Mouse (Mus musculus): Measurements from ENCODE around the gene Tnf. TPM values are rescaled to one million over a fixed set of nuclear protein-coding genes. Genes with fewer than 3 reads are reported as not detected.

The Tnf gene
- total and polyA plus RNA-seq, 3 experiments, result 18.8 to 25.2 (median 20.8) TPM

DNA sequence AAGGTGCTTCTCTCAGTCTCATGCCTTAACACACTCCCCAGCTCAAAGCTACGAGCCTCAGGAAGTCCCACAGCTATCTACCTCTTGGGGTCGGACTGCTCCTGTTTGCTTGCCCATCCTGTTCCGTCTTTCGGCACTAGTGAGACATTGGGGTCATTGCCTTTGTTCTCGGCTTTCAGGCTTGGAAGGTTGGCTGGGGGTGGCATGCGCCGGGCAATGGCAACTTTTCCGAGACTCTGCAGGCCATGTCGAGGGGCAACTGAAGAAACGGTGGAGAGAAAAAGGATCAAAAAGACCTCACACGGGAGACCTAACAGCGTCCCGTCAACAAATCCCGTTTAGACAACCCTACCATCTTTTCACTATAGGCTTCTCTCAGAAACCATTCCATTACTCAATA is 39.7 kb downstream of the Tnf start:
- H3K27ac ChIP-seq (ENCODE audit: insufficient read depth, low read depth), result no peak overlapping the region

GRCm38 (mm10) chr17:35161421-35161820 is 40.4 kb downstream of the Tnf start:
- no peak for TF ChIP-seq RAD21 (IDR thresholded peaks at IDR 0.05; ENCODE audit: low read depth, low read length)
- TF ChIP-seq POLR2AphosphoS2 (IDR thresholded peaks at IDR 0.05; ENCODE audit: low read depth, low read length), result no peak
- TF ChIP-seq ZMIZ1 (IDR thresholded peaks at IDR 0.05; ENCODE audit: low read depth, low read length), result no peak
- no peak for TF ChIP-seq ZKSCAN1 (IDR thresholded peaks at IDR 0.05; ENCODE audit: borderline replicate concordance, low read depth, low read length)
- no peak for TF ChIP-seq SMC3 (IDR thresholded peaks at IDR 0.05; ENCODE audit: low read depth, low read length)
- no peak for TF ChIP-seq ZNF384 (IDR thresholded peaks at IDR 0.05; ENCODE audit: low read depth, low read length)
- no peak for TF ChIP-seq MAX (IDR thresholded peaks at IDR 0.05; ENCODE audit: low read length)
- TF ChIP-seq UBTF (IDR thresholded peaks at IDR 0.05; ENCODE audit: low read depth, low read length), result no peak
- H3K36me3 ChIP-seq (replicated peaks in 1 of 2; ENCODE audit: control insufficient read depth in 1 of 2, insufficient read depth in 1 of 2, low read length in 1 of 2), result peaks cover 56 to 66% of the 10 kb centered on the region in 2 experiments
- peaks cover 4 to 33% of the 10 kb centered on the region in 2 experiments for H3K4me1 ChIP-seq (ENCODE audit: control insufficient read depth in 1 of 2, insufficient read depth in 2 of 2)
- no peak overlapping the region for H3K4me3 ChIP-seq (replicated peaks in 1 of 3; ENCODE audit: low read depth in 2 of 3, low read length in 2 of 3, poor library complexity in 1 of 3)
- in situ Hi-C loops (cut with MboI; ENCODE audit: low pct_ligation_motif_present, low pct_unique_long_range_greater_than_20kb, low sequenced_read_pairs), result no loop called here
- dilution Hi-C loops (cut with MboI; ENCODE audit: extremely low pct_ligation_motif_present, extremely low pct_unique_long_range_greater_than_20kb, low sequenced_read_pairs), result no loop called here
- peaks cover 66% of the 10 kb centered on the region for H3K79me2 ChIP-seq (replicated peaks; ENCODE audit: control insufficient read depth, extremely low read depth, insufficient read depth, poor library complexity, severe bottlenecking)
- H3K27me3 ChIP-seq (replicated peaks), result no peaks in the 10 kb centered on the region
- no peak overlapping the region for H3K9ac ChIP-seq (ENCODE audit: insufficient read depth, low read depth)
- H3K9me3 ChIP-seq (replicated peaks; ENCODE audit: low read length), result no peaks in the 10 kb centered on the region
- no peak for DNase-seq (ENCODE audit: extremely low read depth)
- H3K27ac ChIP-seq (ENCODE audit: insufficient read depth, low read depth), result no peak overlapping the region
- H3K4me2 ChIP-seq (ENCODE audit: insufficient read depth, low read depth, poor library complexity, severe bottlenecking), result no peak overlapping the region

More for the DNA sequence above, 39.7 kb downstream of the Tnf start:
- Histone ChIP-seq H3K4me1 (ENCODE audit: control insufficient read depth in 1 of 2, insufficient read depth in 2 of 2) (peaks cover 6 to 35% of the 10 kb centered on the region in 2 experiments), H3K4me2 (ENCODE audit: insufficient read depth, low read depth, poor library complexity, severe bottlenecking) (peak overlapping the region; percentile 76; the same call in 1 of the 2 replicates), H3K36me3 (replicated peaks in 1 of 2; ENCODE audit: control insufficient read depth in 1 of 2, insufficient read depth in 1 of 2, low read length in 1 of 2) (peaks cover 49 to 60% of the 10 kb centered on the region in 2 experiments), H3K9ac (ENCODE audit: insufficient read depth, low read depth) (peak overlapping the region; percentile 95; the same call in 1 of the 2 replicates), H3K27me3 (replicated peaks) (no peaks in the 10 kb centered on the region), H3K4me3 (replicated peaks in 1 of 3; ENCODE audit: low read depth in 2 of 3, low read length in 2 of 3, poor library complexity in 1 of 3) (peak overlapping the region in 2 of 3 experiments; percentile 88 to 97), H3K9me3 (replicated peaks; ENCODE audit: low read length) (no peaks in the 10 kb centered on the region), H3K79me2 (replicated peaks; ENCODE audit: control insufficient read depth, extremely low read depth, insufficient read depth, poor library complexity, severe bottlenecking) (peaks cover 68% of the 10 kb centered on the region)
- in situ Hi-C loops (cut with MboI; ENCODE audit: low pct_ligation_motif_present, low pct_unique_long_range_greater_than_20kb, low sequenced_read_pairs), result no loop called here
- DNase-seq (ENCODE audit: extremely low read depth), result no peak
- dilution Hi-C loops (cut with MboI; ENCODE audit: extremely low pct_ligation_motif_present, extremely low pct_unique_long_range_greater_than_20kb, low sequenced_read_pairs), result no loop called here
- no peak for TF ChIP-seq EP300 (IDR thresholded peaks at IDR 0.05; ENCODE audit: low read length)
- no peak for TF ChIP-seq NRF1 (IDR thresholded peaks at IDR 0.05; ENCODE audit: low read depth, low read length)
- no peak for TF ChIP-seq MAZ (IDR thresholded peaks at IDR 0.05; ENCODE audit: low read depth, low read length)
- TF ChIP-seq POLR2AphosphoS2 (IDR thresholded peaks at IDR 0.05; ENCODE audit: low read depth, low read length), result no peak
- no peak for TF ChIP-seq TBP (conservative IDR thresholded peaks at IDR 0.05; ENCODE audit: low read depth, low read length)
- TF ChIP-seq MYC (IDR thresholded peaks at IDR 0.05; ENCODE audit: low read depth, low read length), result no peak
- TF ChIP-seq USF1 (IDR thresholded peaks at IDR 0.05; ENCODE audit: low read depth, low read length), result no peak
- no peak for TF ChIP-seq ETS1 (conservative IDR thresholded peaks at IDR 0.05; ENCODE audit: low read depth, low read length)
- TF ChIP-seq ELF1 (IDR thresholded peaks at IDR 0.05; ENCODE audit: low read depth, low read length), result no peak
- TF ChIP-seq ZMIZ1 (IDR thresholded peaks at IDR 0.05; ENCODE audit: low read depth, low read length), result no peak

Measured in CH12.LX (cell line).